Mouse (Mus musculus): ENCODE data around the gene Foxn3.
"Not testable (repeated sequence)": the region's sequence is repeated elsewhere in the genome, so short reads cannot be mapped to it uniquely, and the experiment has no call there.

Gene Foxn3

DNA sequence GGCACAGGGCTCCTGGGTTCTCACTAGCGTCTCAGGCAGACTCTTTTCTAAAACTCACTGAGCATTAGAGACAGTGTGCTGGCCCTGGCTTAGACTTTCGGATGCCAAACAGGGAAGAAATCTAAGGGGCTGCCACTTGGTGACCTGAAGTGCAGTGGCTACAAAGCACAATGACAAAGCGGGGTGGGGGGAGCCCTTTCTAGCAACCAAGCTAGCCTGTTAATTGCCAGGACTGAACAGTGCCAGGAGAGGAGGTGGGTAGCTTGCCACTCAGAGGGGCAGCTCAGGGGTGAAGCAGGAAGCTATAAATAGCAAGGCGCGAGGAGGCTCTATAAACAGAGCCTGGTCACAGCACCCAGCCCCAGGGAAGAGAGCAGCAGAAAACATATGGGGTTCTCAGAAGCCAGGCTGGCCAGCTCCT lies 347.0 kb downstream of the Foxn3 start:
- DNase-seq (ENCODE audit: low spot score) = no peak

GRCm38 (mm10) chr12:99215521-99216255 lies 347.7 kb downstream of the Foxn3 start:
- DNase-seq (ENCODE audit: low spot score) = no peak

DNA sequence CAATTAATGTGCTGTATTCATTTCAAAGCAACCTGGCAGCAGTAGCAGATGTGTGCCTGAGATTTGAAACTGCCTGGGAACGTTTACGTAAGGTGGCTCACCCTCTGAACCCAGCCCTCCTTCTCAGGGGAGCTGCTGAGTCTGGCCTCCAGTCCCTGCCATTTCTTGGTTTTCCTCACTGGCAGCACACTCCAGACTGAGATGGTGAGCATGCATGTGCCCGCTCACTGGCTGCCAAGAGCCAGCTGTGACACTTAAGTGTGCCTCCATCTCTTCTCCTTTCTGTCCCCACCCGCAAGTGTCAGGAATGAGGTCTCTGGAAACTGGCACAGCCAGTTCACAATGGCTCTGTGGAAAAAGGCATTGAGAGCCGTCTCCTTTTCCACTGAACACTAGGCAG lies 349.3 kb downstream of the Foxn3 start:
- no peak for DNase-seq (ENCODE audit: low spot score)

DNA sequence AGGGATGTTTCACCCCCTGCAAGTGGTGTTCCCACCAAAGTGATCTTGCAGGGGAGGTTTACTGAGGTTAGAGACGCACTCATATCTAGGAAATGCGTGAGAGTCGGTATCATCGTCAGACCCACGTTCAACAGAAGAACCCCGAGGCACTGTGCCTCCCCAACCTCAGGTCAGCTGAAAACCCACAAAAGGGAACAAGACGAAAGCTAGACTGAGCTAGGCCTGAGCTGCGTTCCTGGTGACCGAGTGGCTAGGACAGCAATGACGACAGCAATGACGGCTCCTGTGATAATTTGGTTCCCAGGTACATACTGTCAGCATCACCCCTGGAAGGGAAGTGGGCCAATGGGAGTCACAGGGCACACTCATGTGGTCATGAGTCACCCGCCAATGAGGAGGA lies 350.2 kb downstream of the Foxn3 start:
- DNase-seq (ENCODE audit: low spot score) = no peak

DNA sequence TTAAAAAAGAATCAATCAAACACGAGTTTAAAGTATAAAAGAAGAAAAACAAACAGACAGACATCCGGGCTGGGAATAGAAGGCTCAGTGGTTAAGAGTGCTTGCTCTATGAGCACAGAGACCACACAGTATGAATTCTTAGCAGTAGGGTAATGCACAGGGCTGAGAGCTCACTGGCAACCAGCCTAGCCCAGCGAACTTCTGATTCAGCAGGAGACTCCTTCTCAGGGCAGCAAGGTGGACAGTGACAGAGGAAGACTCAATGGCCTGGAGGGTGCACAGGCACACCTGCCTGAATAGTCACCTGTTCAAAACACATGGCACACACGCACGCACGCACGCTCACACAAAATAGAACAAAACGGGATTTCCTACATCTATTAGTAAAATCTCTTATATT lies 353.6 kb downstream of the Foxn3 start:
- DNase-seq (ENCODE audit: low spot score) = no peak

DNA sequence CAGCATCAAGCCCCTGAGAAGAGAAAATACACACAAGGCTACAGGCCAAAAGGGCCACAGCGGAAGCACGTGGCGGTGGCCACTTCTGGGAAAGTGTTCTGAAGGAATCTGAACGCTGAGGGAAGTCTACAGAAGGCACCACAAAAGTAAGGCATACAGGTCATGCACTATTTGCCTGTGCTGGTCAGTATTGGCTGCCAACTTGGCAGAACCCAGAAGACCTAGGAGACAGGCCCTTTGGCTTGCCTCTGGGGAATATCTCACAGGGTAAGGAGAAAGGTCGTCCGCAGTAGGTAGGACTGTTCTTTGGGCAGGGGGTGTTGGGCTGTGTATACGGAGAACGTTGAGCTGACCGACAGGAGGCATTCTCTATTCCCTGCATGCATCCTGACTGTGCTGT lies 355.1 kb downstream of the Foxn3 start:
- DNase-seq (ENCODE audit: low spot score) = no peak

DNA sequence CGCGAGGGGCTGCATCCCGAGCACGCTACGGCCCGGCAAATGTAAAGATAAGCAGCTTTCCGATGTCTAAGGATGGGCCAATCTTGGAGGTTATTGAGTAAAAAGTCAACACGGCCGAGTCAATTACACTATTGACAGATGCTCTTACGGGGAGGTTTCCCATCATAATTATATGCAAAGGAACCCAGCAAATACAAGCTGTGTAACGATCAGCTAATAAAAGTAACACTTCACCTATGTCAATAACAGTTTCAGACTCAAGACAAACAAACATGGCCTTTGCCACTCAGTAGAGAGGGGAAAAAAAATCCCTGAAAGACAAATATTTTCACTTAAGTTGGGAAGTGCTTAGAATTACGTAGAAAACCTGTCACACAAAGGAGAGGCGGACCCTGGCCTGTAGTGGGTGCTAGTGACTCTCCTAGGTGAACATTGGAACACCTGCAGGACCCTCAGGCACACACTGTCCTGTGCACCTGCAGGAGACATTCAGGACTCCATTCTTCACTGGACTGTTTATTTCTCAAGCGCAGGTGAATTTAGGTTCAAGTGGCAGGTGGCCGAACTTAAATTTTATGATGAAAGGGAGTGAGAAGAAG lies 356.3 kb downstream of the Foxn3 start:
- DNase-seq (ENCODE audit: low spot score) = no peak

GRCm38 (mm10) chr12:99205734-99206133 lies 357.6 kb downstream of the Foxn3 start:
- DNase-seq (ENCODE audit: low spot score) = no peak

GRCm38 (mm10) chr12:99199124-99199483 lies 364.3 kb downstream of the Foxn3 start:
- DNase-seq (ENCODE audit: low spot score) = no peak

DNA sequence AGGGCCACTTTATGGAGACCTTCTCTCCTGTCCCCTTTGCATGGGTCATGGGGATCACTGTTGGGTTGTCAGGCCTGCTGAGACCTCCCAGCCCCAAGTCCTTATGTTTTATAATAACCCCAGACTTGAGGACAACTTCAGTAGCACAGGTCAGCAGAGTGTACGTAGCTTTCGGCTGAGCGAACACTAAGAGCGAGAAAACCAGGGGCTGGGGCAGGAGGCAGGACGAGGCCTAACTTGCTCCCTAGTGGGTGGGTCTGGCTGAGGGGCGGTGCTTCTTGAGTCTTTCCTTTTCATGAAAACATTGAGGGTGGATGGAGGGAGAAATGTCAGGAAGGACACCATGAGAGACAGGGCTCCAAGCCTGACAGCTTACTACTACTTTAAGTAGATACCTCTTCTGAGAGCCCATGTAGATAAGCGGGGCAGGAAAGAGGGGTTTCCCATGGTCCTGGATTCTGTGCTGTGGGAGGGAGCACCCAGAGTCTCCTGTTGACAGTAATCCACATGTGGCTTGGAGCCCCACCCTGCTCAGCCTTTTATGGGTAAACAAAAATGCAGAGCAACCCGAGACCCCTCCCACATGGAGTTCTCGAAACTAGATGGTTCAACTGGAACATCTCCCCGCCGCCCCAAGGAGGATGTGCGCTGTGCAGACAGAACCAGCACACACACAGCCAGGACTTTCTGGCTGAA lies 364.8 kb downstream of the Foxn3 start:
- no peak for DNase-seq (ENCODE audit: low spot score)

GRCm38 (mm10) chr12:99197031-99197430 lies 366.4 kb downstream of the Foxn3 start:
- no peak for DNase-seq (ENCODE audit: low spot score)

- DNase-seq (ENCODE audit: low spot score) = no peak
Measured at GRCm38 (mm10) chr12:99195655-99196054, 367.7 kb downstream of the Foxn3 start.

- not testable (repeated sequence) for DNase-seq (ENCODE audit: low spot score)
Measured at GRCm38 (mm10) chr12:99194120-99194519, 369.3 kb downstream of the Foxn3 start.

GRCm38 (mm10) chr12:99187671-99188070 lies 375.7 kb downstream of the Foxn3 start:
- no peak for DNase-seq (ENCODE audit: low spot score)

- no peak for DNase-seq (ENCODE audit: low spot score)
Measured at GRCm38 (mm10) chr12:99186239-99186638, 377.1 kb downstream of the Foxn3 start.

- no peak for DNase-seq (ENCODE audit: low spot score)
Measured at GRCm38 (mm10) chr12:99183261-99183792, 380.1 kb downstream of the Foxn3 start.

DNA sequence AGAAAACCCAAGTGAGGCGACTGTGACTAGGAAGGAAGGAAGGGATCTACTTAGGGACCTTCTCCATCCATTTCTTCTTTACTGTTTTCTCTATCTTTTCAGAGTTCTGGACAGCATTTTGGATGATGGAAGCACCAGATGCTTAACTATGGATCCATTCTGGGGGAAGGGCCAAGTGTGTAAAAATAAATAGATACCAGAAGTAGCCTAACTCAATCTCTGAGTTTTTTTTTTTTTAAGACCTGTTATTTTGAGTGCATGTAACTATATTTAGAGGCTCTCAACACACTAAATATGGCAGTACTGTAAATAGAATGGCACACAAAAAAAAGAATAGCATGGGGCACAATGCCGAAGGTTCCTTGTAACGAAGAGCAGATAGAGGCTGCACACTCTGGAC lies 381.0 kb downstream of the Foxn3 start:
- no peak for DNase-seq (ENCODE audit: low spot score)

DNA sequence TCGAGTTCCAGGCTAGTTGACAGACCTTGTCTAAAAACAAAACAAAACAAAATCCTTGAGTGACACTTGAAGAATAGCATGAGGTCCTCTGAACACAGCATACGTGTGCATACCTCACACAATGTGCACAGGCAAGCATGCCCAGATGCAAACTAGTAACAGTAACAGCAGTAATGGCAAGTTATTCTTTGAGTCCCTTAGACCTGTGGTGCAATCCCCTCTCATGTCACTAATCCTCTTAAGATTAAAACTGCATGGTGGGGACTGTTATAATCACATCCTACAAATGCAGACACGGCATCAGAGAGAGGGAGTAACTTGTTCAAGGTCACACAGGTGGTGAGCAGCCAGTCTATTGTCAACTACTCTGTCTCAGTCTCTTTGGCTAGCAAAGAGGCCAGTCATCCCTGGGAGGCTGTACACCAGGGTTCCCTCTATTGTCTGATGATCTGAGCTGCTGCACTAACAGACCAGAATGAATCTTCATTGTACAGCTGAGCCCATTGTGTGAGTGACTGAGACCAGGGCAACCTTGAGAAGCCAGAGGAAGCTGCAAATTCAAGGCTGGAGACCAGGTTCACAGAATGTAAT lies 383.1 kb downstream of the Foxn3 start:
- no peak for DNase-seq (ENCODE audit: low spot score)

- DNase-seq (ENCODE audit: low spot score) = no peak
Measured at GRCm38 (mm10) chr12:99174979-99175621, 388.3 kb downstream of the Foxn3 start.

DNA sequence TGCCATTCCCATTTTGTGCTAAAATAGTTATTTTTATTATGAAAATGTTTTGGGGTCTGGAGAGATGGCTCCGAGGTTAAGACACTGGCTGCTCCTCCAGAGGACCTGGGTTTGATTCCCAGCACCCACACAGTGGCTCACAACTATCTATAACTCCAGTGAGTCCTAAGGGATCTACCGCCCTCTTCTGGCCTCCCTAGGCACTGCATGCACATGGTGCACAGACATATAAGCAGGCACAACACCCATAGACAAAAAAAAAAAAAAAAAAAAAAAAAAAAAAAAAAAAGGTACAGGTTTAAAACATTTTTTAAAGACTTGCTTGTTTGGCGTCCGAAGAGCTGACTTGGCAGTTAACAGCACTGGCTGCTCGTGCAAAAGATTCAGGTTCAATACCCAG lies 391.2 kb downstream of the Foxn3 start:
- no peak for DNase-seq (ENCODE audit: low spot score)

DNA sequence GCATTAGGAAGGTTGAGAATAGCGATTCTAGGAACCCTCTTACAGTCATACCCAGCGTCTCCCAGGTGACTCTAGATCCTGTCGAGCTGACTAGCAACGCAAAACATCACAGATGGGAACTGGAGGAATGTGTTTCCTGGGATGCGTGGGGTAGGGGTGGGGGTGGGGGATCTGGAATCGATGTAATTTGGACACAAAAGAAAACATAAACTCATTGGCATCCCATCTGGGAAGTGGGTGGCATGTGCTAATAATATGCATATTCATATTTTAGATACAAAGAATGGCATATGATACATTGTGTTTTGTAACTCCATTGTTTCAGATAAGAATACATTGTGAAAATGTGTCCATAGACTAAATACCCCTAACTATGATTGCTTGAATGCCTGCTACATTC lies 393.5 kb downstream of the Foxn3 start:
- DNase-seq (ENCODE audit: low spot score) = no peak

- DNase-seq (ENCODE audit: low spot score) = no peak
Measured at GRCm38 (mm10) chr12:99166091-99166490, 397.3 kb downstream of the Foxn3 start.
